Mouse (Mus musculus): ENCODE measurements around the gene Pan2. TPM values are rescaled to one million over a fixed set of nuclear protein-coding genes. Genes with fewer than 3 reads are reported as not detected.

Gene Pan2
- total and polyA plus RNA-seq, 3 experiments = 10.6 to 18.5 (median 11.0) TPM

GRCm38 (mm10) chr10:128336597-128336996 lies 33.5 kb downstream of the Pan2 start:
- Histone ChIP-seq H3K4me1 (ENCODE audit: control insufficient read depth in 1 of 2, insufficient read depth in 2 of 2) (peaks cover 10 to 37% of the 10 kb centered on the region in 2 experiments), H3K27ac (ENCODE audit: insufficient read depth, low read depth) (no peak overlapping the region), H3K27me3 (replicated peaks) (no peaks in the 10 kb centered on the region), H3K4me2 (ENCODE audit: insufficient read depth, low read depth, poor library complexity, severe bottlenecking) (peak overlapping the region; percentile 82), H3K36me3 (replicated peaks in 1 of 2; ENCODE audit: control insufficient read depth in 1 of 2, insufficient read depth in 1 of 2, low read length in 1 of 2) (peaks cover 3 to 18% of the 10 kb centered on the region in 2 experiments), H3K9me3 (replicated peaks; ENCODE audit: low read length) (no peaks in the 10 kb centered on the region), H3K4me3 (replicated peaks in 1 of 3; ENCODE audit: low read depth in 2 of 3, low read length in 2 of 3, poor library complexity in 1 of 3) (peak overlapping the region; percentile 83 to 94 (median 94)), H3K9ac (ENCODE audit: insufficient read depth, low read depth) (peak overlapping the region; percentile 86), H3K79me2 (replicated peaks; ENCODE audit: control insufficient read depth, extremely low read depth, insufficient read depth, poor library complexity, severe bottlenecking) (peaks cover 37% of the 10 kb centered on the region)
- TF ChIP-seq RCOR1 (conservative IDR thresholded peaks at IDR 0.05; ENCODE audit: low read depth, low read length) (no peak), MAZ (IDR thresholded peaks at IDR 0.05; ENCODE audit: low read depth, low read length) (no peak), ZNF384 (IDR thresholded peaks at IDR 0.05; ENCODE audit: low read depth, low read length) (no peak), TBP (conservative IDR thresholded peaks at IDR 0.05; ENCODE audit: low read depth, low read length) (no peak), USF1 (IDR thresholded peaks at IDR 0.05; ENCODE audit: low read depth, low read length) (no peak)
- dilution Hi-C loops (cut with MboI; ENCODE audit: extremely low pct_ligation_motif_present, extremely low pct_unique_long_range_greater_than_20kb, low sequenced_read_pairs) (no loop called here), in situ Hi-C loops (cut with MboI; ENCODE audit: low pct_ligation_motif_present, low pct_unique_long_range_greater_than_20kb, low sequenced_read_pairs) (no loop called here)
- no peak for DNase-seq (ENCODE audit: extremely low read depth)

- Histone ChIP-seq H3K36me3 (replicated peaks in 1 of 2; ENCODE audit: control insufficient read depth in 1 of 2, insufficient read depth in 1 of 2, low read length in 1 of 2) (peaks cover 3 to 21% of the 10 kb centered on the region in 2 experiments), H3K9me3 (replicated peaks; ENCODE audit: low read length) (no peaks in the 10 kb centered on the region), H3K79me2 (replicated peaks; ENCODE audit: control insufficient read depth, extremely low read depth, insufficient read depth, poor library complexity, severe bottlenecking) (peaks cover 45% of the 10 kb centered on the region), H3K4me2 (ENCODE audit: insufficient read depth, low read depth, poor library complexity, severe bottlenecking) (peak within 1 kb of the TSS; percentile 100), H3K4me1 (ENCODE audit: control insufficient read depth in 1 of 2, insufficient read depth in 2 of 2) (peaks cover 10 to 43% of the 10 kb centered on the region in 2 experiments), H3K27ac (ENCODE audit: insufficient read depth, low read depth) (peak within 1 kb of the TSS; percentile 89), H3K4me3 (replicated peaks in 1 of 3; ENCODE audit: low read depth in 2 of 3, low read length in 2 of 3, poor library complexity in 1 of 3) (peak within 1 kb of the TSS; percentile 85 to 94 (median 94)), H3K27me3 (replicated peaks) (no peaks in the 10 kb centered on the region), H3K9ac (ENCODE audit: insufficient read depth, low read depth) (peak within 1 kb of the TSS; percentile 87)
- in situ Hi-C loops (cut with MboI; ENCODE audit: low pct_ligation_motif_present, low pct_unique_long_range_greater_than_20kb, low sequenced_read_pairs) = no loop called here
- DNase-seq (ENCODE audit: extremely low read depth) = peak; percentile 98
- dilution Hi-C loops (cut with MboI; ENCODE audit: extremely low pct_ligation_motif_present, extremely low pct_unique_long_range_greater_than_20kb, low sequenced_read_pairs) = no loop called here
- TF ChIP-seq ELF1 (IDR thresholded peaks at IDR 0.05; ENCODE audit: low read depth, low read length) (peak; percentile 78), MAFK (IDR thresholded peaks at IDR 0.05; ENCODE audit: insufficient replicate concordance, low read length) (no peak), NELFE (IDR thresholded peaks at IDR 0.05; ENCODE audit: low read depth, low read length) (peak; percentile 69), TCF12 (IDR thresholded peaks at IDR 0.05; ENCODE audit: low read depth, low read length) (peak; percentile 64; the same call in 1 of the 2 replicates), MYC (IDR thresholded peaks at IDR 0.05; ENCODE audit: low read depth, low read length) (peak; percentile 83), BHLHE40 (IDR thresholded peaks at IDR 0.05; ENCODE audit: low read depth, low read length) (no peak), CTCF (conservative IDR thresholded peaks at IDR 0.05 in 1 of 2, IDR thresholded peaks at IDR 0.05 in 1 of 2; ENCODE audit: low read depth in 2 of 2, low read length in 2 of 2) (no peak), POLR2AphosphoS2 (IDR thresholded peaks at IDR 0.05; ENCODE audit: low read depth, low read length) (0 out of 2 replicates have a peak, but pooled peaks have one; percentile 42), POLR2A (IDR thresholded peaks at IDR 0.05; ENCODE audit: low read depth, low read length) (peak; percentile 88), ZNF384 (IDR thresholded peaks at IDR 0.05; ENCODE audit: low read depth, low read length) (no peak), RAD21 (IDR thresholded peaks at IDR 0.05; ENCODE audit: low read depth, low read length) (no peak), GABPA (IDR thresholded peaks at IDR 0.05; ENCODE audit: insufficient replicate concordance, low read depth, low read length) (peak; percentile 54; the same call in 1 of the 2 replicates), E2F4 (IDR thresholded peaks at IDR 0.05; ENCODE audit: insufficient replicate concordance, low read depth, low read length) (no peak), HCFC1 (IDR thresholded peaks at IDR 0.05; ENCODE audit: low read depth, low read length) (peak; percentile 77), RCOR1 (conservative IDR thresholded peaks at IDR 0.05; ENCODE audit: low read depth, low read length) (no peak), NRF1 (IDR thresholded peaks at IDR 0.05; ENCODE audit: low read depth, low read length) (0 out of 2 replicates have a peak, but pooled peaks have one; percentile 20), TBP (conservative IDR thresholded peaks at IDR 0.05; ENCODE audit: low read depth, low read length) (peak; percentile 73), MAX (IDR thresholded peaks at IDR 0.05; ENCODE audit: low read length) (peak; percentile 97), MXI1 (IDR thresholded peaks at IDR 0.05; ENCODE audit: low read depth, low read length) (peak; percentile 86)
Observed at GRCm38 (mm10) chr10:128337306-128338181, 34.4 kb downstream of the Pan2 start, which contains the start of gene Cs. TSS of gene Cs (plus strand) at chr10:128337734.

Measured in CH12.LX (cell line).